Mouse (Mus musculus) midbrain, embryonic 13.5 days (tissue): Measurements from ENCODE around the gene Rnf148. TPM values are rescaled to one million over a fixed set of nuclear protein-coding genes. Genes with fewer than 3 reads are reported as not detected.

Source experiments
- ATAC-seq: fragments of 200-750 bp; cut with Nextera tagmentation; 2 replicates; pipeline ENCODE4 v1.8.0; 2017; ENCODE audit warnings: mild to moderate bottlenecking, moderate TSS enrichment, moderate library complexity
- H3K27ac ChIP-seq: fragments of 300-500 bp; sonication (generic); 2 replicates; pipeline ENCODE4 v1.5.1; 2015; ENCODE audit warnings: inconsistent platforms, mild to moderate bottlenecking, moderate library complexity
- H3K27me3 ChIP-seq: fragments of 300-500 bp; sonication (generic); 2 replicates; pipeline ENCODE4 v1.6.1; 2015; ENCODE audit warnings: mild to moderate bottlenecking, inconsistent platforms
- H3K36me3 ChIP-seq: fragments of 300-500 bp; sonication (generic); 2 replicates; pipeline ENCODE4 v1.6.1; 2015; ENCODE audit warnings: mild to moderate bottlenecking, inconsistent platforms
- H3K4me1 ChIP-seq: fragments of 300-500 bp; sonication (generic); replicated peaks from 2 replicates; pipeline ENCODE4 v1.6.1; 2015; ENCODE audit warnings: inconsistent platforms
- H3K4me2 ChIP-seq: fragments of 300-500 bp; sonication (generic); replicated peaks from 2 replicates; pipeline ENCODE4 v1.6.1; 2015; ENCODE audit warnings: moderate library complexity, mild to moderate bottlenecking, inconsistent platforms
- H3K4me3 ChIP-seq: fragments of 300-500 bp; sonication (generic); replicated peaks from 2 replicates; pipeline ENCODE4 v1.5.1; 2015; ENCODE audit warnings: mild to moderate bottlenecking, inconsistent platforms
- H3K9ac ChIP-seq: fragments of 300-500 bp; sonication (generic); replicated peaks from 2 replicates; pipeline ENCODE4 v1.6.1; 2015; ENCODE audit warnings: mild to moderate bottlenecking, inconsistent platforms
- H3K9me3 ChIP-seq: fragments of 300-500 bp; sonication (generic); 2 replicates; pipeline ENCODE4 v1.6.1; 2016; ENCODE audit warnings: mild to moderate bottlenecking, inconsistent platforms
- WGBS: fragments of 180-500 bp; shearing (Covaris S2); methylation state at CpG from one replicate; pipeline ENCODE4 v1.1.7; 2015; 5-methylcytosine and 5-hydroxymethylcytosine counted together
- polyA plus RNA-seq: library from polyadenylated mRNA; unstranded; fragments of >200 nt; fragmentation: Nextera tagmentation; extraction: Ambion mirVana; gene quantifications from 2 replicates; pipeline ENCODE4 v1.2.1, GENCODE M21; 2015

The Rnf148 gene
- polyA plus RNA-seq = not detected in 2 replicates

GRCm38 (mm10) chr6:23655036-23655435 is at the start of gene Rnf148:
TSS of gene Rnf148 (minus strand) at chr6:23655136.
- no peak for ATAC-seq
- Histone ChIP-seq H3K27me3 (no peaks in the 10 kb centered on the region), H3K9ac (no peak within 1 kb of the TSS), H3K9me3 (no peaks in the 10 kb centered on the region), H3K27ac (no peak within 1 kb of the TSS), H3K4me3 (no peak within 1 kb of the TSS), H3K4me2 (no peak within 1 kb of the TSS), H3K36me3 (no peaks in the 10 kb centered on the region), H3K4me1 (no peaks in the 10 kb centered on the region)
- WGBS = 83% methylated on average over 2 of the region's 2 CpGs

GRCm38 (mm10) chr6:23700879-23701278 is 45.9 kb upstream of the Rnf148 start:
- H3K4me2 ChIP-seq = no peak overlapping the region
- no peaks in the 10 kb centered on the region for H3K4me1 ChIP-seq
- H3K27ac ChIP-seq = no peak overlapping the region
- H3K9me3 ChIP-seq = no peaks in the 10 kb centered on the region
- H3K36me3 ChIP-seq = no peaks in the 10 kb centered on the region
- 76% methylated on average over 3 of the region's 3 CpGs for WGBS
- no peak overlapping the region for H3K4me3 ChIP-seq
- H3K27me3 ChIP-seq = no peaks in the 10 kb centered on the region
- no peak for ATAC-seq
- H3K9ac ChIP-seq = no peak overlapping the region

DNA sequence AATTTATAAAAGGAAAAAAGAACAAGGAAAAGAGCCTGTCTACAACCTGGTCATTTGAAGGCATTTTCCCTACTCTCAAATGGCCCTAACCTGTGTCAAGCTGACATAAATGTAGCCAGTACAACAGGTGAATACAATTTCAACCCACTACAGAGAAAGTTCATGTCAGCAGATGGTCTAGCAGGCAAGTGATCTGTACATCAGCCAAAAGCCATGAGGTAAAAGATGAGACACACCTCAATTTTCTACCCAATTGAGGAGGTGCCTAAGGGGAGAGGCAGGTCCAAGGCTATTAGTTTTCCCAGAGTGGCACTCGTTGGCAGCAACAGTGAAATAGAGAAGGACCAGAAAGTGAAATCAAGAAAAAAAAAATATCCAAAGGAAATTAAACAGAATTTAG is 23.2 kb upstream of the Rnf148 start:
- Histone ChIP-seq H3K27ac (no peak overlapping the region), H3K4me2 (no peak overlapping the region), H3K27me3 (no peaks in the 10 kb centered on the region), H3K4me1 (no peaks in the 10 kb centered on the region), H3K9ac (no peak overlapping the region), H3K4me3 (no peak overlapping the region), H3K36me3 (no peaks in the 10 kb centered on the region), H3K9me3 (no peaks in the 10 kb centered on the region)
- ATAC-seq = no peak
- WGBS = 88% methylated on average over 1 of the region's 1 CpGs

- Histone ChIP-seq H3K9me3 (no peaks in the 10 kb centered on the region), H3K4me1 (no peaks in the 10 kb centered on the region), H3K4me2 (no peak within 1 kb of the TSS), H3K9ac (no peak within 1 kb of the TSS), H3K36me3 (no peaks in the 10 kb centered on the region), H3K27ac (no peak within 1 kb of the TSS), H3K27me3 (no peaks in the 10 kb centered on the region), H3K4me3 (no peak within 1 kb of the TSS)
- WGBS = 96% methylated on average over 2 of the region's 2 CpGs
- no peak for ATAC-seq
Observed at GRCm38 (mm10) chr6:23650205-23650604, 4.7 kb downstream of the Rnf148 start, which contains the start of gene Rnf133. TSS of gene Rnf133 (minus strand) at chr6:23650305.

GRCm38 (mm10) chr6:23648732-23649131 is 6.2 kb downstream of the Rnf148 start:
- Histone ChIP-seq H3K4me2 (no peak overlapping the region), H3K36me3 (no peaks in the 10 kb centered on the region), H3K4me1 (no peaks in the 10 kb centered on the region), H3K9me3 (no peaks in the 10 kb centered on the region), H3K9ac (no peak overlapping the region), H3K27me3 (no peaks in the 10 kb centered on the region), H3K4me3 (no peak overlapping the region), H3K27ac (no peak overlapping the region)
- WGBS = 85% methylated on average over 8 of the region's 8 CpGs
- no peak for ATAC-seq

DNA sequence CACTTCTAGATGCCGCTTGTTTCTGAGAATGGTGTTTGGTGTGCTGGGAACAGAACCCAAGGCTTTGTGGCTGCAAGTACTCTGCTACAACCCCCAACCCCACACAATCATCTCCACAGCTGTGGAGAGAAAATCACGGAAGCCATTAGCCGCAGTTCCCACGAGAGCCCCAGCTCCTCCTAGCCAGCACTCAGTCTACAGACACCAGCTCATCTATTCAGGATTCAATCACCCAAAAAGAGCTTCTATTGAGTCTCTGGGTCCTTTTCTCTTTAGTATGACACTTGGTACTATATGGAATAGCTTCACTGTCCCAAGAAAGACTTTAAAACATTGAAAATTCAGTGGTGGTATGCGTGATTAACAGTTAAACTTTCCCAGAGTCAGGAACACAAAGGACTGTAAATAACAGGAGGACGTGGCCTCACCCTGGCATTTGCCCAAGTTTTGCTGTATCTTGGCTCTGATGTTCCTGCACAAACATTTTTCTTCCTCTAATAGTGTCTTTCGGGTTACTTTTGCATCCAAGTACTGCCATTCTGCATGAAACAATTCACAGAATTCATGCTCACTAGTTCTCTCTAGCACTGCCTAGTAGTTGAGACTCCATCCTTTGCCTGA is 7.2 kb downstream of the Rnf148 start:
- WGBS = 84% methylated on average over 7 of the region's 7 CpGs
- H3K27me3 ChIP-seq = no peaks in the 10 kb centered on the region
- no peaks in the 10 kb centered on the region for H3K9me3 ChIP-seq
- H3K27ac ChIP-seq = no peak overlapping the region
- no peaks in the 10 kb centered on the region for H3K4me1 ChIP-seq
- H3K4me3 ChIP-seq = no peak overlapping the region
- no peak overlapping the region for H3K4me2 ChIP-seq
- H3K36me3 ChIP-seq = no peaks in the 10 kb centered on the region
- ATAC-seq = no peak
- no peak overlapping the region for H3K9ac ChIP-seq

- no peak for ATAC-seq
- no peak overlapping the region for H3K9ac ChIP-seq
- 71% methylated on average over 3 of the region's 3 CpGs for WGBS
- H3K9me3 ChIP-seq = no peaks in the 10 kb centered on the region
- H3K27me3 ChIP-seq = no peaks in the 10 kb centered on the region
- H3K4me2 ChIP-seq = no peak overlapping the region
- no peak overlapping the region for H3K4me3 ChIP-seq
- no peak overlapping the region for H3K27ac ChIP-seq
- no peaks in the 10 kb centered on the region for H3K4me1 ChIP-seq
- no peaks in the 10 kb centered on the region for H3K36me3 ChIP-seq
Observed at GRCm38 (mm10) chr6:23637081-23637480, 17.9 kb downstream of the Rnf148 start.

- H3K4me3 ChIP-seq = no peak overlapping the region
- 0 out of 2 replicates have a peak, but pooled peaks cover 3% of the 10 kb centered on the region for H3K4me1 ChIP-seq
- H3K36me3 ChIP-seq = no peaks in the 10 kb centered on the region
- H3K27ac ChIP-seq = no peak overlapping the region
- no peak for ATAC-seq
- H3K9ac ChIP-seq = no peak overlapping the region
- no peaks in the 10 kb centered on the region for H3K9me3 ChIP-seq
- no peaks in the 10 kb centered on the region for H3K27me3 ChIP-seq
- 90% methylated on average over 3 of the region's 3 CpGs for WGBS
- no peak overlapping the region for H3K4me2 ChIP-seq
Observed at GRCm38 (mm10) chr6:23635208-23635607, 19.7 kb downstream of the Rnf148 start.

DNA sequence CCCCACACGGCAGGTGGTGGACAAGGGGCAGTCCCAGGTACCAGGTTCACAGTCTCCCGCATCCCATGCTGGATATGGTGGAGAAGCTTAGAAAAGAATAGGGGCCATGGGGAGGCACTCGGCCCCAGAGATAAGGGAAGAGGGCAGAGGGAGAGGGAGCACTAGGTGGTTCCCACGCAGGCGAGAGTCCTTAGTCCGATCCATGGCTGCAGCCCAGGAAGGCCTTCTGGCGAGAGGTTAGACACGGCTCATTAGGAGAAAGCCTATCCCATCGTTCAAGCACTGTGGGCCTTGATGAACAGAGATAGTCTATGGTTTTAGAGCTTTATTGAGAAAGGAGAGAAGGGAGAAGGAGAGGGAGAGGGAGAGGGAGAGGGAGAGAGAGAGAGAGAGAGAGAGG is 20.9 kb downstream of the Rnf148 start:
- H3K4me2 ChIP-seq = no peak overlapping the region
- no peak for ATAC-seq
- H3K27ac ChIP-seq = no peak overlapping the region
- no peak overlapping the region for H3K9ac ChIP-seq
- H3K27me3 ChIP-seq = no peaks in the 10 kb centered on the region
- H3K36me3 ChIP-seq = no peaks in the 10 kb centered on the region
- WGBS = 79% methylated on average over 9 of the region's 9 CpGs
- no peaks in the 10 kb centered on the region for H3K9me3 ChIP-seq
- H3K4me3 ChIP-seq = no peak overlapping the region
- 0 out of 2 replicates have a peak, but pooled peaks cover 3% of the 10 kb centered on the region for H3K4me1 ChIP-seq

DNA sequence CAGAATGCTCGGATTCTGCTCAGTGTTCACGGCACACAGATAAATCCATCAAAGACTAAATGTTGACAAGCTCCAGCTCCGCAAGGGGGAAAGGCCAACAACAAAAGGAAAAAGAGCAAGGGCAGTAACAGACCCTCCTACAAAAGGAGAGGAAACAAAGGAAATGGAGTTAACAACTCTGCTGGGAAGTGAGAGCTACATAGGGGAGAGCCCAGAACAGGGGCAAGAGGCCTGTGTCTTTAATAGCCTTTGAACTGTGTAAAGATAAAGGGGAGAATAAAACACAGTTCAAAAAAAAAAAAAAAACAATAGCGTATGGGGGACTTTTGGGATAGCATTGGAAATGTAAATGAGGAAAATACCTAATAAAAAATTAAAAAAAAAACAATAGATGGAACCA is 24.5 kb downstream of the Rnf148 start:
- no peak overlapping the region for H3K27ac ChIP-seq

More for the DNA sequence above, 24.5 kb downstream of the Rnf148 start:
- no peak for ATAC-seq
- Histone ChIP-seq H3K4me3 (no peak overlapping the region), H3K9ac (no peak overlapping the region), H3K9me3 (no peaks in the 10 kb centered on the region), H3K27me3 (no peaks in the 10 kb centered on the region), H3K4me1 (0 out of 2 replicates have a peak, but pooled peaks cover 3% of the 10 kb centered on the region), H3K36me3 (no peaks in the 10 kb centered on the region), H3K4me2 (no peak overlapping the region)
- WGBS = 4% methylated on average over 4 of the region's 4 CpGs

Other genes starting within 250 kb of the Rnf148 start
- gene Rnf133, start 4.8 kb downstream of the Rnf148 start, polyA plus RNA-seq = not detected in 2 replicates
- 3.4 and 4.7 TPM in 2 replicates for gene Cadps2, start 184.3 kb upstream of the Rnf148 start, polyA plus RNA-seq